Mouse (Mus musculus) brain, embryonic 14.5 days (tissue): ENCODE measurements around the gene Atp1b1.

Experiments
- CTCF ChIP-seq: fragments of 200-500 bp; IDR thresholded peaks from 2 replicates; pipeline ENCODE4 v1.5.1; 2012; ENCODE audit warnings: inconsistent platforms, mild to moderate bottlenecking, moderate library complexity, borderline replicate concordance; ENCODE audit not compliant: insufficient read depth, insufficient read length; ENCODE audit errors: extremely low read depth
- POLR2A ChIP-seq: fragments of 200-500 bp; IDR thresholded peaks from 2 replicates; pipeline ENCODE4 v1.6.1; 2012; ENCODE audit warnings: mild to moderate bottlenecking, inconsistent platforms, borderline replicate concordance; ENCODE audit not compliant: poor library complexity, insufficient read depth, insufficient read length, severe bottlenecking; ENCODE audit errors: extremely low read depth

- no peak for TF ChIP-seq POLR2A
- no peak for TF ChIP-seq CTCF
These were observed 6.8 kb downstream of the Atp1b1 start for GRCm38 (mm10) chr1:164451346-164451745.
